Mouse (Mus musculus) kidney, postnatal 36 days (tissue): ENCODE data around the gene Tbc1d19.

ENCODE experiments used
- DNase-seq, 2 experiments: peaks; one replicate each; pipeline ENCODE4 v3.0.0; 2021 to 2022; ENCODE audit warnings: mixed read lengths in 2 of 2

The Tbc1d19 gene

DNA sequence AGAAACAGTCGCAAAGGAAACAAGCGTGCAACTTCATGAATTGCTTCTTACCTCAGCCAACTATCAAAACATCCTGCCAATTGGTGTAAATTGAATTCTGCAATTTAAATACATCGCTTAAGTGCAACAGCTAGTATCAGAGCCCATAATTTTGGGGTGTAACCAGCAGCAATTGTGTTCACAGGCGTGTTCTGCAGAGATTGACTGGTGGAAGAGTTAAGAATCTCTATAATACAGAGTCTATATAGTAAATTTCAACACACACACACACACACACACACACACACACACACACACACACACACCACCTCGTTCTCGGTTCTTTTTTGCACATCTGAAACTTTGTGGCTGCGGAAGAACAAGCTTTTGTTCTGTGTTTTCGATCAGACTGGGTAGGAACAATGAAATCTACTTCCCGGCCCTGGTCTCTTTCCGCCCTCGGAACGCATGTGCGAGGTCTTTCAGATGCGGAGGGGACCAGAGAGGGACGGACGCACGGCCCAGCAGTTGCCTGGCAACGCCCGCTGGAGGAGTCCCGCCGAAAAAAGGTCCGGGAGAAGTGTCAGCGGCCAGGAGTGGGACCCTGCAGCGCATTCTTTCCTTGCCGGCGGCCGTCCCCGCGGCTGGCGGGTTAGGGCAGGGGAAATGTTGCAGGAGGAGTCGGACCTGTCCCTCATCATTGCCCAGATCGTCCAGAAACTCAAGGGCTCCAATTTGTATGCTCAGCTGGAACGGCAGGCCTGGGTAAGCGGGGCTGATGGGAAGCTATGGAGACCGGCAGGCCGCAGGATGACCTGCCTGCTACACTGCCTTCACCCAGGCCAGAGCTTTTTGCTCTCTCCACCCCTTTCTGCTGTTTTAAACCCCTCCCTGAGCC, at the start of gene Tbc1d19:
Gene Tbc1d19 (plus strand): TSS at position 492 of the 877 bp plus-strand sequence.
- peak; percentile 88 to 90 for DNase-seq

DNA sequence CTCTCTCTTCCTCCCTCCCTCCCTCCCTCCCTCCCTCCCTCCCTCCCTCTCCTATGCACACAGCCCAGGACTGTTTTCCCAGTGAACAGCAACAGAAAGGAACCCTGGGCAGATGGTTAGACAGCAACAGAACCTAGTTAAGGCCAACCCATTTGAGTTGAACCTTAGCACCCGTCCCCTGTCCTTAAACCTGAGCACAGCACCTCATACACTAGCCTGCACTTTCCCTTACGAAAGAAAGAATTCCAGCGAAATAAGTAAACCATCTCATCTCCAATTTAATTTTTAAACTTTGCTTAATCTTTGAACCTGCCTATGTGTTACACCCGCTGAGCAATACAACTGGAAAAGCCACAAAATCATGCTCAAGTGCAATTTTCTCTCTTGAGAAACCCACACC, 49.5 kb upstream of the Tbc1d19 start:
- peak; percentile 47 to 76 for DNase-seq

- DNase-seq: peak; percentile 15 to 31
Observed at GRCm38 (mm10) chr5:53760914-53761313, 48.5 kb upstream of the Tbc1d19 start.

DNA sequence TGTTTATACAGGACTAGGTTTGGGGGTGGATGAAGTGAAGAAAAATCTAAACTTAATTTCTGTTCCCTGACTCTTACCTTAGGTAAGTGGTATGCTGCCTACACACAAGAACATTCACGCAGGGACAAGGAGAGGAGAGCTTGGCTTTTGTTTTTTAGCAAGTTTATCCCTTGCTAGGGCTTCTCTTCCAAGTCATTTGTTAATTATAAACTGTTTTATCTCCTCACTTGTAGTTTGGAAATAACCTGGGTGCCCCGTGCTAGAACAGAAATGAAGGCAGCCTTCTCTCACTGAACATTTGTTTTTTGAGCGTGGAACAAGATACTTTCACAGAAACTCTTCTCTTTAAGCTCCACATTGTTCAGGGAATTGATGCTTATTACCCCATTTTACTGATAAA, 48.1 kb upstream of the Tbc1d19 start:
- peak in 1 of 2 experiments; percentile 18 for DNase-seq

- no peak for DNase-seq
Observed at GRCm38 (mm10) chr5:53784818-53785520, 24.4 kb upstream of the Tbc1d19 start.

DNA sequence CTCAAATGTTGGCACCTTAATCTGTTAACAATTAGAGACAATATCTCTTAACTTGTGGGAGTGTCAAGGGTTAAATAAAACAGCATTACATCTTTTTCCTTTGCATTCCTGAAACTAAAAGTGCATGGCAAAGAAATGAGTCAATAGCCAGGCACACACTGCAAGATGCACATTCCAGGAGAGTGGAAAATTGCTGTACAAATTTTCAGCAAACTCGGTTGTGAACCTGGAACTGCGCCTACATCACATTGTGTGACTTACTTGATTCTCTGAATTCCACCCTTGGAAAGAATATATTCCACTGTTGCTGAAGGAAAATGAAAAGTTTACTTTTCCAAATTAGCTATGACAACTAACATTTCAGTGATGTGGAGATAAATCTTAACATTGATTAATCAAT, 8.0 kb upstream of the Tbc1d19 start:
- no peak for DNase-seq

GRCm38 (mm10) chr5:53819711-53820110, 10.3 kb downstream of the Tbc1d19 start:
- no peak for DNase-seq

DNA sequence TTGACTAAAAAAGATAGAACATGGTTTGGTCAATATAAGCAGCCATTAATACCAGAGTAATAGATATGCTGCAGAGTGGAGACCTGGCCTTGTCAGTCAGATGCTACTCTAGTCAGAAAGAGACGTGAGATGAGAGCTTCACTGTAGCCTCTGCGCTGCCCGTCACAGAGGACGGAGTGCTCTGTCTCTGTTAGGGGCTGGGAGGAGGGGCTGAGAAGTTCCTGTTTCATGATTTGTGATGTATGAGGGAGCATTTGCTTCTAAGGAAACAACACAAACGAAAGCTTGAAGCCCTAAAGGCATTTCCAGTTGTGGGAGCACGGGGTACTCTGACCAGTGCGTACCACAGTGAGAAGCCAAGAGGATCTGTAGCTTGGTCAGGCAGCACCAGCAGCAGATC, 16.5 kb downstream of the Tbc1d19 start:
- no peak for DNase-seq

GRCm38 (mm10) chr5:53834489-53834888, 25.1 kb downstream of the Tbc1d19 start:
- DNase-seq: no peak

DNA sequence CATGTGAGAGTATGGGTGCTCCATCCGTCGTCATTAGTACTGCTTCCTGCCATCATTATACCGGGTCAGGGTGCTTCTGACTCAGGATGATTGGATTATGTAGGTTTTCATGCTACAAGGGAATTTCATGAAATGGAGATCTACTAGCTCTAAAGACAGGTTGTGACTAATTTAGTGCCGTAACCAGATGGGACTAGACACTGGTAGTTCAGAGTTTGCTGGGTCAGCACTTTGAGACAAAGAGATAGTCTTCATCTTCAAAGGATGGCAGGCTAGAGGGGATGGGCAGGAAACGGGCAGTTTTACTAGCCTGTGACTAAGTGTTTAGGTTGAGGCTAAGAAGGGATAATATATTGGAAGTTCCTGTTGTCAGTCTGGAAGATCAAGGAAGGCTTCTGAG, 31.9 kb downstream of the Tbc1d19 start:
- no peak for DNase-seq

DNA sequence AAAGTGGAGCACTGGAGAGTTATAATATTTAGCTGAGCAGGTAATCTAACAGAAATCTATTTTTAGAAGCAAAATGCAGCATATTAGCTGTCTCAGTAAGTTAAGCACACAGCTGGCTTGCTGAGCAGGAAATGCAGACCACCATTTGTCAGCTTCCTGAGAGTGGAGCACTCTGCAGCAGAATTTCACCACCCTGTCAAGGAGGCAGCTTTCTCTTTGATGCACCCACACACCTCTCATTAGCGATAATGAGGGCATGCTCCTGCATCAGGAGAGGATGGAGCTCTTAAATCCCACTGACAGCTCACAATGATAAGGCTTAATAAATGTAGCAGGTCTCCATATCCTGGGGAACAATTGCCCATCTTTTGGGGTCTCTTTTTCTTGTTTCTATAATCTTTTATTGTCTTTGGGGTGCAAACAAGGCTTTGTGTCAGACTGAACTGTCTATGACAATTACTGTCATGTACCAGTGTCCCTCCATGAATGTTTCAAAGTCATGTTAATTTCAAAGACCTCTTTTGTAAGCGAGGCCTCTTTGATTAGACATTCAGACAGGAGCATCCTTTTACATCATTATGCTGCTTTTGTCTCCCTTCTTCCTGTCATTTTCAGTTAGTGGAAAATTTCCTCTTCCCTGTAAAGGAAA, 39.0 kb downstream of the Tbc1d19 start:
- DNase-seq: no peak

DNA sequence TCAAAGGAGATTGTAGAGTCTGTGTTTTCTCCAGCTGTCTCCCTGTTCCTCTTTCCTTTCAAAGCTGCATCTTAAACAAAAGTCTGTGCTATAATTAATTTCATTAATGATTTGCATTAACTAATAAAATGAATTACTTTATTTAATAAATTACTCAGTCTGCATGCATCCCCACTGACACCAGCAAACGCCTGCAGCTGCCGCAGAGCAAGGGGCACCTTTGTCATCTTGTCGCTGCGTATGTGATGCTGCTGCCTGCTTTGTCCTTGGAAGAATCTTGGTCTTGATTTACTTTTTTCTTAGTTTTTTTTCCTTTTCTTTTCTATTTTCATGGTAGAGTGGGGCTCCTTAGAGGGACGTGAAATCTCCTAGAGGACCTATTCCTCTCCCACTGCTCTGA, 43.2 kb downstream of the Tbc1d19 start:
- no peak for DNase-seq

- no peak for DNase-seq
Observed at GRCm38 (mm10) chr5:53854561-53854960, 45.2 kb downstream of the Tbc1d19 start.

DNA sequence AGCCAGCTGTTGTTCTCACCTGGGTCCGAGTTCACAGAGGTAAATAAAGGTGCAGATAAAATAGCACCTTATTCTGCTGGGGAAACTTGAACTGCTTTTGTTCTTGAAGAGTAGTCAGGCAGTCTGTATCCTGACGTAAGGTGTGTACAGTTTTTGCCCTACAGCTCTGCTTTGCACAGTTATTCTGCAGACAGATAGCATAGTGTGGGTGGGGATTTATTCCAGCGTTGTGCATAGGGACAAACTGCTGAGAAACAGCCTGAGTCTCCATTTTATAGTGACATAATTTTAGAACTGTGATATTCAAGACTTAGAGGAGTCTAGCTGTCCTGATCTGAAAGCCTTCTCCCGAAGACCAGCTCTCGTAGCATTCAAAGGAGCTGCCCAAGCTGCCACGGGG, 46.6 kb downstream of the Tbc1d19 start:
- no peak for DNase-seq

DNA sequence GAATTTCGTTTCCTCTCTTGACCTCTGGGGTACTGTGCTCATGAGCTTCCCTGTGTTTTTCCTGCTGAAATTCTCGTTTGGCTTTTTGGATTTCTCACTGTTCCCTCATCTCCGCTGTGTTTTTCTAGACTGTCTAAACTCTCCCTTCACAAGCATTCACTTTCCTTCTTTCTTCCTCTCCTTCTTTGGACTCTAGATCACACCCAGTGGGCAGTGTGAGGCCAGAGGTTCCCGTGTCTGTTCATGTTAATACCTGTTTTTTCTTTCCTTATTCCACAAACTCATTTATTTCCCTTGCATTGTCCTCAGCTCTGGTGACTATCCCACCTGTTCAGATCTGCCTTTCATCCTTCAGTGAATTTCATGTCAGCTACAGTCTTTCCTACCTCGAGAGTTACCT, 55.7 kb downstream of the Tbc1d19 start:
- no peak for DNase-seq

DNA sequence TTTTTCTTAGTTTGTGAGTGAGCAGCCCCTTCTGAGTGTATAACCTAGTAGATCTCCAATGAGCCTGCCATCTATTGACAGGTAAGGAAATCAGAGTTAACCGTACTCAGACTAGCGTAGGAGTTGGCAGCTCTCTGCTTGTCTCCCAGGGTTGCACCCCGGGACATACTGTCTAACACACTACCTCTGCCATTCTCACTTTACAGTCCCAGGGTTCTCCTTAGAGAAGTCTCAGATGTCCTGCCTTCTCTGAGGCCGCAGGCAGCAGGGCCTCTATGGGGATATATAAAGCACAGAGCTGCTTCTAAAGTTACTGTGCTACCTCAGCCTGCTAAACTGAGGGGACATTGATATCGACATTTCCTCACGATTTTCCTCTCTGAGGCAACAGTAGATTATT, 56.6 kb downstream of the Tbc1d19 start:
- DNase-seq: no peak

- peak; percentile 58 to 81 for DNase-seq
Observed at GRCm38 (mm10) chr5:53871665-53872312, 62.4 kb downstream of the Tbc1d19 start.

GRCm38 (mm10) chr5:53874966-53875365, 65.6 kb downstream of the Tbc1d19 start:
- DNase-seq: no peak

DNA sequence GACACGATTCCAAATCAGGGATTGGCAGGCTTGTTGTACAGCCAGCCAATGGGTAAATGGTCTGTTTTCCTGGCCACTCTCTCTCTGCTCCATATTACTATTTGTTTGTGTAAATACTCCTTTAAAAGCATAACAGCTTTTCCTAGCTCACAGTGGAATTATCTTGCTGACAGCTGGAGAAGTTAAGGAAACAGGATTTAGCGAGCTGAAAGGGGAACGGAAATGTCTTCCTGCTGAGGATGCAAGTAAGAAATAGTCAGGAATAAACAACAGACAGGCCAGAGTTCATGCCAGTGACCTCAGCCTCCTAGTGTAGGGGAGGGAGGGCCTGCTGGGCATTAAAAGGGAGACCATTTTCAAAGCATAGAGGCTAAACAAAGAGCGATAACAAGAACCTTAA, 71.3 kb downstream of the Tbc1d19 start:
- peak; percentile 49 to 59 for DNase-seq

- peak in 1 of 2 experiments; percentile 34 for DNase-seq
Observed at GRCm38 (mm10) chr5:53881381-53881990, 72.1 kb downstream of the Tbc1d19 start.

GRCm38 (mm10) chr5:53901406-53901805, 92.0 kb downstream of the Tbc1d19 start:
- DNase-seq: no peak

- DNase-seq: no peak
Observed at GRCm38 (mm10) chr5:53902757-53903156, 93.4 kb downstream of the Tbc1d19 start.

GRCm38 (mm10) chr5:53909201-53909600, 99.8 kb downstream of the Tbc1d19 start:
- no peak for DNase-seq
